Mouse (Mus musculus): ENCODE measurements around the gene Krtap9-3.
"Not testable (repeated sequence)": the region's sequence is repeated elsewhere in the genome, so short reads cannot be mapped to it uniquely, and the experiment has no call there.

The Krtap9-3 gene

GRCm38 (mm10) chr11:99597742-99598141 lies at the start of gene Krtap9-3:
Krtap9-3 (minus strand) TSS chr11:99598105.
- DNase-seq (ENCODE audit: low read depth): not testable (repeated sequence)

- DNase-seq (ENCODE audit: low read depth): no peak
Observed at GRCm38 (mm10) chr11:99646444-99646843, 48.5 kb upstream of the Krtap9-3 start.

- DNase-seq (ENCODE audit: low read depth): no peak
Observed at GRCm38 (mm10) chr11:99644351-99644750, 46.4 kb upstream of the Krtap9-3 start.

GRCm38 (mm10) chr11:99643635-99644139 lies 45.8 kb upstream of the Krtap9-3 start, which contains the start of gene Krtap4-7:
Krtap4-7 (minus strand) TSS chr11:99644089.
- DNase-seq (ENCODE audit: low read depth): not testable (repeated sequence)

- DNase-seq (ENCODE audit: low read depth): no peak
Observed at GRCm38 (mm10) chr11:99640926-99641325, 43.0 kb upstream of the Krtap9-3 start.

GRCm38 (mm10) chr11:99637086-99637485 lies 39.2 kb upstream of the Krtap9-3 start:
- no peak for DNase-seq (ENCODE audit: low read depth)

GRCm38 (mm10) chr11:99634653-99635134 lies 36.8 kb upstream of the Krtap9-3 start, which contains the start of gene Krtap4-2:
Krtap4-2 (minus strand) TSS chr11:99635084.
- DNase-seq (ENCODE audit: low read depth): no peak

GRCm38 (mm10) chr11:99633293-99633692 lies 35.4 kb upstream of the Krtap9-3 start:
- DNase-seq (ENCODE audit: low read depth): no peak

- no peak for DNase-seq (ENCODE audit: low read depth)
Observed at GRCm38 (mm10) chr11:99630890-99631289, 33.0 kb upstream of the Krtap9-3 start.

GRCm38 (mm10) chr11:99628138-99628537 lies 30.2 kb upstream of the Krtap9-3 start, which contains the start of gene Krtap4-1:
Krtap4-1 (minus strand) TSS chr11:99628238.
- no peak for DNase-seq (ENCODE audit: low read depth)

- no peak for DNase-seq (ENCODE audit: low read depth)
Observed at GRCm38 (mm10) chr11:99620335-99620734, 22.4 kb upstream of the Krtap9-3 start, which contains the start of gene Gm11562. Gm11562 (minus strand) TSS chr11:99620435.

- no peak for DNase-seq (ENCODE audit: low read depth)
Observed at GRCm38 (mm10) chr11:99614796-99615363, 17.0 kb upstream of the Krtap9-3 start, which contains the start of gene Krtap2-4. Krtap2-4 (minus strand) TSS chr11:99614846.

- not testable (repeated sequence) for DNase-seq (ENCODE audit: low read depth)
Observed at GRCm38 (mm10) chr11:99610089-99610488, 12.2 kb upstream of the Krtap9-3 start, which contains the start of gene Gm11937. Gm11937 (minus strand) TSS chr11:99610189.

GRCm38 (mm10) chr11:99609126-99609525 lies 11.2 kb upstream of the Krtap9-3 start:
- no peak for DNase-seq (ENCODE audit: low read depth)

- not testable (repeated sequence) for DNase-seq (ENCODE audit: low read depth)
Observed at GRCm38 (mm10) chr11:99603208-99603607, 5.3 kb upstream of the Krtap9-3 start, which contains the start of gene Gm11938. Gm11938 (minus strand) TSS chr11:99603308.

GRCm38 (mm10) chr11:99590981-99591380 lies 6.9 kb downstream of the Krtap9-3 start, which contains the start of gene Krtap1-3:
Krtap1-3 (minus strand) TSS chr11:99591339.
- no peak for DNase-seq (ENCODE audit: low read depth)

GRCm38 (mm10) chr11:99585096-99585495 lies 12.8 kb downstream of the Krtap9-3 start:
- DNase-seq (ENCODE audit: low read depth): no peak

- DNase-seq (ENCODE audit: low read depth): no peak
Observed at GRCm38 (mm10) chr11:99583245-99583704, 14.6 kb downstream of the Krtap9-3 start, which contains the start of gene Krtap1-4. Krtap1-4 (minus strand) TSS chr11:99583654.

- no peak for DNase-seq (ENCODE audit: low read depth)
Observed at GRCm38 (mm10) chr11:99581564-99581963, 16.3 kb downstream of the Krtap9-3 start.

GRCm38 (mm10) chr11:99581051-99581450 lies 16.9 kb downstream of the Krtap9-3 start:
- DNase-seq (ENCODE audit: low read depth): no peak

- DNase-seq (ENCODE audit: low read depth): no peak
Observed at GRCm38 (mm10) chr11:99580636-99581035, 17.3 kb downstream of the Krtap9-3 start, which contains the start of gene Krtap1-5. Krtap1-5 (minus strand) TSS chr11:99581016.

GRCm38 (mm10) chr11:99574106-99574505 lies 23.8 kb downstream of the Krtap9-3 start:
- DNase-seq (ENCODE audit: low read depth): peak; percentile 42

GRCm38 (mm10) chr11:99573164-99573563 lies 24.7 kb downstream of the Krtap9-3 start:
- no peak for DNase-seq (ENCODE audit: low read depth)
